Mouse (Mus musculus): Measurements from ENCODE around the gene Gps1.

DNA sequence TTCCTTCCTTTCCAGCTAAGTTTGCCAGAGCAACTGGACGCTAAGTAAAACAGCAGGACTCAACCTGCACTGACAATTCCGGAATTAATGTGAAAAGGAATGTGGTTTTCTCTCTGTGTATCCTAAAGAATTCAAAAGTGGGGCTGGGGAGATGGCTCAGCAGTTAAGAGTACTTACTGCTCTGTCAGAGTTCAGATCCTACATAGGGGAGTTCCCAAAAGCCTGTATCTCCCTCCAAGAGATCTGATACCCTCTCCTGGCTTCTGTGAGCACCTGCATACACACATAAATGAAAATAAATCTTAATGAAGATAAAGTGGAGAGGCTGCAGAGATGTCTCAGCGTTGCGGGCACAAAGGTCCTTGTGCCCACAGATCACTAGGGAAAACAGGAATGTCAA lies 32.5 kb upstream of the Gps1 start:
- no peak for TF ChIP-seq GATA1 (IDR thresholded peaks at IDR 0.05; ENCODE audit: borderline replicate concordance, low read length)
- no peak for TF ChIP-seq FLI1 (IDR thresholded peaks at IDR 0.05; ENCODE audit: low read length)
